8 mouse cellular contexts compared by ENCODE assay signal in genomic region chr7:102221899-102222298, GRCm38 (mm10). TPM values are rescaled to one million over a fixed set of nuclear protein-coding genes. Genes with fewer than 3 reads are reported as not detected.
DNase-seq lines count a peak whose midpoint lies in the region; ATAC-seq and TF ChIP-seq lines count a peak whose summit lies in the region.

No protein-coding gene starts in this region.

- no peak overlapping the region for H3K27ac ChIP-seq in kidney, embryonic 16.5 days (ENCODE audit: low read length)
- H3K27ac ChIP-seq in embryonic facial prominence, embryonic 12.5 days: peak overlapping the region; percentile 50; the same call in 1 of the 2 replicates
- H3K27ac ChIP-seq in intestine, embryonic 14.5 days (ENCODE audit: low read depth): no peak overlapping the region

- ATAC-seq in kidney, embryonic 16.5 days (ENCODE audit: low FRiP score, low TSS enrichment): no peak
- no peak for ATAC-seq in embryonic facial prominence, embryonic 12.5 days (ENCODE audit: insufficient number of reproducible peaks, insufficient read depth, low FRiP score, low TSS enrichment)
- ATAC-seq in intestine, embryonic 14.5 days (replicated peaks; ENCODE audit: low FRiP score, low TSS enrichment, low read depth): no peak; the same call in 1 of the 2 replicates

- no peak for TF ChIP-seq POLR2A in myocyte (IDR thresholded peaks at IDR 0.05; ENCODE audit: insufficient read length, low read depth)

- no peak overlapping the region for H3K4me3 ChIP-seq in kidney, embryonic 16.5 days (ENCODE audit: low read length)
- H3K4me3 ChIP-seq in embryonic facial prominence, embryonic 12.5 days: peak overlapping the region; percentile 63
- no peak overlapping the region for H3K4me3 ChIP-seq in intestine, embryonic 14.5 days (ENCODE audit: low read depth, low read length)
- peak overlapping the region; percentile 40 for H3K4me3 ChIP-seq in myocyte

- 35% methylated on average over 1 of the region's 1 CpGs for WGBS in kidney, embryonic 16.5 days
- WGBS in embryonic facial prominence, embryonic 12.5 days: 45% methylated on average over 1 of the region's 1 CpGs
- 46% methylated on average over 1 of the region's 1 CpGs for WGBS in intestine, embryonic 14.5 days

- no peaks in the 10 kb centered on the region for H3K4me1 ChIP-seq in kidney, embryonic 16.5 days (ENCODE audit: insufficient read depth, low read length)
- H3K4me1 ChIP-seq in embryonic facial prominence, embryonic 12.5 days: no peaks in the 10 kb centered on the region
- H3K4me1 ChIP-seq in intestine, embryonic 14.5 days (replicated peaks; ENCODE audit: control insufficient read depth, insufficient read depth, low read length): no peaks in the 10 kb centered on the region

- no peaks in the 10 kb centered on the region for H3K9me3 ChIP-seq in kidney, embryonic 16.5 days (ENCODE audit: low read length)
- H3K9me3 ChIP-seq in embryonic facial prominence, embryonic 12.5 days: no peaks in the 10 kb centered on the region
- no peaks in the 10 kb centered on the region for H3K9me3 ChIP-seq in intestine, embryonic 14.5 days (ENCODE audit: control insufficient read depth, low read length)

- no peaks in the 10 kb centered on the region for H3K79me2 ChIP-seq in myocyte (ENCODE audit: control insufficient read depth, insufficient read depth)

- H3K4me2 ChIP-seq in kidney, embryonic 16.5 days (replicated peaks; ENCODE audit: low read depth, low read length): peak overlapping the region; percentile 89
- H3K4me2 ChIP-seq in embryonic facial prominence, embryonic 12.5 days (replicated peaks): peak overlapping the region; percentile 64
- H3K4me2 ChIP-seq in intestine, embryonic 14.5 days (ENCODE audit: low read length): peak overlapping the region; percentile 95
- peak overlapping the region; percentile 44 for H3K4me2 ChIP-seq in myocyte (ENCODE audit: low read depth)

- H3K9ac ChIP-seq in kidney, embryonic 16.5 days (replicated peaks; ENCODE audit: low read length): 0 out of 2 replicates have a peak overlapping the region, but pooled peaks have one; percentile 8
- peak overlapping the region; percentile 40; the same call in 1 of the 2 replicates for H3K9ac ChIP-seq in embryonic facial prominence, embryonic 12.5 days
- no peak overlapping the region for H3K9ac ChIP-seq in intestine, embryonic 14.5 days (ENCODE audit: low read length)

- no peaks in the 10 kb centered on the region for H3K27me3 ChIP-seq in kidney, embryonic 16.5 days (ENCODE audit: insufficient read depth, low read length)
- no peaks in the 10 kb centered on the region for H3K27me3 ChIP-seq in embryonic facial prominence, embryonic 12.5 days
- no peaks in the 10 kb centered on the region for H3K27me3 ChIP-seq in intestine, embryonic 14.5 days (replicated peaks; ENCODE audit: control insufficient read depth, insufficient read depth, low read length)
- no peaks in the 10 kb centered on the region for H3K27me3 ChIP-seq in myocyte (ENCODE audit: control insufficient read depth, insufficient read depth, insufficient read length)

- no peak overlapping the region for H3ac ChIP-seq in myocyte (ENCODE audit: control insufficient read depth, insufficient read length)

- H3K36me3 ChIP-seq in kidney, embryonic 16.5 days (ENCODE audit: insufficient read depth, low read length): no peaks in the 10 kb centered on the region
- 0 out of 2 replicates have a peak, but pooled peaks cover 5% of the 10 kb centered on the region for H3K36me3 ChIP-seq in embryonic facial prominence, embryonic 12.5 days
- H3K36me3 ChIP-seq in intestine, embryonic 14.5 days (ENCODE audit: control insufficient read depth, insufficient read depth, low read length): peaks cover 5% of the 10 kb centered on the region; the same call in 1 of the 2 replicates
- no peaks in the 10 kb centered on the region for H3K36me3 ChIP-seq in myocyte (ENCODE audit: control insufficient read depth, insufficient read depth)

- DNase-seq in kidney, adult 18-20 months: no peak
- DNase-seq in intestine, embryonic 14.5 days (ENCODE audit: low spot score): no peak
- DNase-seq in spleen, postnatal 10 days (ENCODE audit: low spot score in 2 of 2): no peak
- no peak for DNase-seq in right cerebral cortex, postnatal 4 days
- no peak for DNase-seq in cerebellum, postnatal 36 days

TF ChIP-seq in myocyte, 11 proteins besides CTCF, POLR2A, EP300 and RAD21:
- TF ChIP-seq SRF (IDR thresholded peaks at IDR 0.05; ENCODE audit: control insufficient read depth, insufficient read length, low read depth): no peak
- no peak for TF ChIP-seq E2F4 (IDR thresholded peaks at IDR 0.05; ENCODE audit: insufficient read depth)
- no peak for TF ChIP-seq REST (IDR thresholded peaks at IDR 0.05; ENCODE audit: insufficient read depth, insufficient read length)

RNA-seq across cellular contexts. Expression of gene Pgap2, which starts 11.9 kb away (rescaled TPM):
- 82.9 and 84.7 TPM in 2 replicates for polyA plus RNA-seq in kidney, embryonic 16.5 days (2015; fragmentation: Nextera tagmentation; extraction: Ambion mirVana)
- 78.4 and 83.3 TPM in 2 replicates for polyA plus RNA-seq in embryonic facial prominence, embryonic 12.5 days (2016; fragmentation: Nextera tagmentation; extraction: Ambion mirVana)
- polyA plus RNA-seq in intestine, embryonic 14.5 days (2014; fragmentation: Nextera tagmentation; extraction: Ambion mirVana): 88.9 and 92.6 TPM in 2 replicates
- 33.3 TPM for polyA plus RNA-seq in myocyte (2012; fragmentation: generic; extraction: Trizol)

RNA-seq across cellular contexts. Expression of gene Nup98, which starts 11.9 kb away (rescaled TPM):
- 36.4 and 39.6 TPM in 2 replicates for polyA plus RNA-seq in kidney, embryonic 16.5 days (2015; fragmentation: Nextera tagmentation; extraction: Ambion mirVana)
- 46.6 and 46.9 TPM in 2 replicates for polyA plus RNA-seq in embryonic facial prominence, embryonic 12.5 days (2016; fragmentation: Nextera tagmentation; extraction: Ambion mirVana)
- polyA plus RNA-seq in intestine, embryonic 14.5 days (2014; fragmentation: Nextera tagmentation; extraction: Ambion mirVana): 46.6 and 52.1 TPM in 2 replicates
- 16.1 TPM for polyA plus RNA-seq in myocyte (2012; fragmentation: generic; extraction: Trizol)

RNA-seq across cellular contexts. Expression of gene Rhog, which starts 34.0 kb away (rescaled TPM):
- polyA plus RNA-seq in kidney, embryonic 16.5 days (2015; fragmentation: Nextera tagmentation; extraction: Ambion mirVana): 61.2 and 64.9 TPM in 2 replicates
- polyA plus RNA-seq in embryonic facial prominence, embryonic 12.5 days (2016; fragmentation: Nextera tagmentation; extraction: Ambion mirVana): 48.7 and 50.0 TPM in 2 replicates
- polyA plus RNA-seq in intestine, embryonic 14.5 days (2014; fragmentation: Nextera tagmentation; extraction: Ambion mirVana): 63.7 and 65.0 TPM in 2 replicates
- polyA plus RNA-seq in myocyte (2012; fragmentation: generic; extraction: Trizol): 62.6 TPM

RNA-seq across cellular contexts. Expression of gene Stim1, which starts 45.7 kb away (rescaled TPM):
- 14.8 and 17.0 TPM in 2 replicates for polyA plus RNA-seq in kidney, embryonic 16.5 days (2015; fragmentation: Nextera tagmentation; extraction: Ambion mirVana)
- polyA plus RNA-seq in embryonic facial prominence, embryonic 12.5 days (2016; fragmentation: Nextera tagmentation; extraction: Ambion mirVana): 24.6 and 25.0 TPM in 2 replicates
- 22.4 and 23.6 TPM in 2 replicates for polyA plus RNA-seq in intestine, embryonic 14.5 days (2014; fragmentation: Nextera tagmentation; extraction: Ambion mirVana)
- polyA plus RNA-seq in myocyte (2012; fragmentation: generic; extraction: Trizol): 37.0 TPM

Comparison
In these comparisons a context has a peak if more than half of its experiments do, and no peak if none do; other contexts are left out.
1. H3K4me2 ChIP-seq: peak in every context shown above with its lines; median percentile 95 in intestine, embryonic 14.5 days; 89 in kidney, embryonic 16.5 days; 64 in embryonic facial prominence, embryonic 12.5 days; 44 in myocyte.
2. H3K4me3 ChIP-seq: peak in embryonic facial prominence, embryonic 12.5 days (single experiment) and myocyte (single experiment); none in kidney, embryonic 16.5 days (single experiment) and intestine, embryonic 14.5 days (single experiment).